8 mouse cellular contexts compared by ENCODE assay signal in genomic region chr17:30657530-30658151, GRCm38 (mm10). TPM values are rescaled to one million over a fixed set of nuclear protein-coding genes. Genes with fewer than 3 reads are reported as not detected.
A peak's percentile ranks its signal among the peaks of the same experiment; 100 is the strongest.
DNase-seq lines count a peak whose midpoint lies in the region; ATAC-seq lines count a peak whose summit lies in the region.

No protein-coding gene starts in this region.

- H3K27ac ChIP-seq in heart, embryonic 12.5 days (ENCODE audit: poor library complexity, severe bottlenecking) = peak overlapping the region; percentile 31; the same call in 1 of the 2 replicates
- H3K27ac ChIP-seq in hindbrain, embryonic 12.5 days = peak overlapping the region; percentile 41; the same call in 1 of the 2 replicates

- H3K27me3 ChIP-seq in heart, embryonic 12.5 days (replicated peaks) = no peaks in the 10 kb centered on the region
- no peaks in the 10 kb centered on the region for H3K27me3 ChIP-seq in hindbrain, embryonic 12.5 days

- H3K4me2 ChIP-seq in heart, embryonic 12.5 days = peak overlapping the region; percentile 64
- peak overlapping the region; percentile 42 for H3K4me2 ChIP-seq in hindbrain, embryonic 12.5 days (replicated peaks)

- intact Hi-C loops in heart, postnatal 10 days (cut with DNase I) = no loop called here

- H3K36me3 ChIP-seq in heart, embryonic 12.5 days = no peaks in the 10 kb centered on the region; the same call in 1 of the 2 replicates
- no peaks in the 10 kb centered on the region for H3K36me3 ChIP-seq in hindbrain, embryonic 12.5 days

- H3K4me1 ChIP-seq in heart, embryonic 12.5 days (replicated peaks) = no peaks in the 10 kb centered on the region
- no peaks in the 10 kb centered on the region for H3K4me1 ChIP-seq in hindbrain, embryonic 12.5 days

- peak overlapping the region; percentile 40 for H3K9ac ChIP-seq in heart, embryonic 12.5 days
- H3K9ac ChIP-seq in hindbrain, embryonic 12.5 days = peak overlapping the region; percentile 29; the same call in 1 of the 2 replicates

- WGBS in heart, embryonic 12.5 days = 56% methylated on average over 8 of the region's 8 CpGs
- WGBS in hindbrain, embryonic 12.5 days = 50% methylated on average over 8 of the region's 8 CpGs

- DNase-seq in heart, postnatal 10 days = no peak
- DNase-seq in brain, embryonic 18.5 days (ENCODE audit: low read depth, low spot score) = peak; percentile 28
- peak; percentile 5 for DNase-seq in lung, postnatal 25 days (ENCODE audit: low spot score)
- DNase-seq in layer of hippocampus, postnatal 25 days (ENCODE audit: extremely low spot score in 1 of 2, low spot score in 1 of 2) = no peak
- no peak for DNase-seq in cerebellum, postnatal 25 days

- H3K4me3 ChIP-seq in heart, embryonic 12.5 days = peak overlapping the region; percentile 50
- H3K4me3 ChIP-seq in hindbrain, embryonic 12.5 days = peak overlapping the region; percentile 26

- peaks cover 1% of the 10 kb centered on the region; the same call in 1 of the 2 replicates for H3K9me3 ChIP-seq in heart, embryonic 12.5 days (replicated peaks)
- H3K9me3 ChIP-seq in hindbrain, embryonic 12.5 days (replicated peaks) = no peaks in the 10 kb centered on the region; the same call in 1 of the 2 replicates

- ATAC-seq in heart, embryonic 12.5 days (ENCODE audit: insufficient number of reproducible peaks, low FRiP score) = no peak
- ATAC-seq in hindbrain, embryonic 12.5 days (ENCODE audit: low FRiP score) = 0 out of 2 replicates have a peak, but pooled peaks have one; percentile 8
- no peak for ATAC-seq in activated CD4-positive, CD25-positive, alpha-beta regulatory T cell, adult 4 months

RNA-seq across cellular contexts. Expression of gene Glo1, which starts 31.0 kb away (rescaled TPM):
- polyA plus RNA-seq in heart, embryonic 12.5 days (2016; fragmentation: Nextera tagmentation; extraction: Ambion mirVana) = 232 and 236 TPM in 2 replicates
- total RNA-seq in heart, postnatal 10 days (2021) = 100 to 1,000 TPM; 132 to 159 TPM
- polyA plus RNA-seq in hindbrain, embryonic 12.5 days (2016; fragmentation: Nextera tagmentation; extraction: Ambion mirVana) = 186 and 189 TPM in 2 replicates
- total RNA-seq in layer of hippocampus, postnatal 25 days (2021) = 100 to 1,000 TPM; 179 to 204 TPM
- 100 to 1,000 TPM; 117 to 142 TPM for polyA plus RNA-seq in activated CD4-positive, CD25-positive, alpha-beta regulatory T cell, adult 4 months (2017; shearing (Covaris generic))

RNA-seq across cellular contexts. Expression of gene Dnah8, which starts 33.5 kb away (rescaled TPM):
- 2.1 and 2.2 TPM in 2 replicates for polyA plus RNA-seq in heart, embryonic 12.5 days (2016; fragmentation: Nextera tagmentation; extraction: Ambion mirVana)
- total RNA-seq in heart, postnatal 10 days (2021) = 1 to 10 TPM; 3.0 to 3.8 TPM
- 0.64 and 0.97 TPM in 2 replicates for polyA plus RNA-seq in hindbrain, embryonic 12.5 days (2016; fragmentation: Nextera tagmentation; extraction: Ambion mirVana)
- 1 to 10 TPM; 1.6 to 2.4 TPM for total RNA-seq in layer of hippocampus, postnatal 25 days (2021)
- polyA plus RNA-seq in activated CD4-positive, CD25-positive, alpha-beta regulatory T cell, adult 4 months (2017; shearing (Covaris generic)) = 10 to 100 TPM; 15.6 to 23.1 TPM

Comparison
In these comparisons a context has a peak if more than half of its experiments do, and no peak if none do; other contexts are left out.
1. DNase-seq: peak in brain, embryonic 18.5 days (single experiment) and lung, postnatal 25 days (single experiment); none in heart, postnatal 10 days (0 of 2), layer of hippocampus, postnatal 25 days (0 of 2) and cerebellum, postnatal 25 days (0 of 2).